In genomic region chr2:60138751-60139162, GRCm38 (mm10) we compare ENCODE assay signal across 20 mouse cellular contexts.
DNase-seq lines count a peak whose midpoint lies in the region; ATAC-seq and TF ChIP-seq lines count a peak whose summit lies in the region.
"Had no signal": no experiment of that assay in that cellular context is flagged by ENCODE, and none has a peak within 500 bp of the region (broad histone marks: within the 10 kb centered on the region; RNA-seq: fewer than 3 reads in every experiment).

No protein-coding gene starts in this region.

- no peak overlapping the region for H3K4me2 ChIP-seq in heart, embryonic 15.5 days
- H3K4me2 ChIP-seq: embryonic facial prominence, embryonic 13.5 days; lung, embryonic 15.5 days; midbrain, embryonic 12.5 days; neural tube, embryonic 12.5 days had no signal

- H3K27ac ChIP-seq in heart, embryonic 15.5 days, result peak overlapping the region; percentile 36; the same call in 1 of the 2 replicates
- H3K27ac ChIP-seq: embryonic facial prominence, embryonic 13.5 days; kidney, postnatal 0 days; lung, embryonic 15.5 days; midbrain, embryonic 12.5 days; neural tube, embryonic 12.5 days; stomach, postnatal 0 days had no signal

- no peaks in the 10 kb centered on the region for H3K9me3 ChIP-seq in heart, embryonic 15.5 days (replicated peaks)
- H3K9me3 ChIP-seq in G1E (replicated peaks), result no peaks in the 10 kb centered on the region
- H3K9me3 ChIP-seq: embryonic facial prominence, embryonic 13.5 days; lung, embryonic 15.5 days; midbrain, embryonic 12.5 days; neural tube, embryonic 12.5 days had no signal

- H3K36me3 ChIP-seq in heart, embryonic 15.5 days, result no peaks in the 10 kb centered on the region
- no peaks in the 10 kb centered on the region for H3K36me3 ChIP-seq in G1E (replicated peaks)
- H3K36me3 ChIP-seq: embryonic facial prominence, embryonic 13.5 days; lung, embryonic 15.5 days; midbrain, embryonic 12.5 days; neural tube, embryonic 12.5 days had no signal

- ATAC-seq in heart, embryonic 15.5 days (replicated peaks; ENCODE audit: insufficient number of reproducible peaks, insufficient read depth, low FRiP score, low read depth), result peak; percentile 55; the same call in 1 of the 2 replicates
- peak; percentile 79 for ATAC-seq in G1E (ENCODE audit: extremely low read depth, insufficient number of reproducible peaks, low FRiP score, poor library complexity, severe bottlenecking)
- ATAC-seq in megakaryocyte progenitor cell, adult 5-6 weeks (replicated peaks; ENCODE audit: poor library complexity), result peak; percentile 42
- ATAC-seq: CD4-positive, CD25-positive, alpha-beta regulatory T cell, adult 4 months; forebrain, embryonic 14.5 days had no signal

- no peaks in the 10 kb centered on the region for H3K27me3 ChIP-seq in heart, embryonic 15.5 days
- peaks cover 2% of the 10 kb centered on the region; the same call in 1 of the 2 replicates for H3K27me3 ChIP-seq in G1E (ENCODE audit: insufficient read depth, low read length)
- H3K27me3 ChIP-seq: embryonic facial prominence, embryonic 13.5 days; lung, embryonic 15.5 days; midbrain, embryonic 12.5 days; neural tube, embryonic 12.5 days had no signal

- DNase-seq in heart, adult 8-10 months (ENCODE audit: low spot score), result no peak
- DNase-seq in G1E (ENCODE audit: low spot score) (no peak), MN1 (ENCODE audit: low spot score) (peak; percentile 10)
- DNase-seq in embryo, embryonic 11 days, result no peak
- no peak for DNase-seq in urinary bladder, postnatal 36 days (ENCODE audit: low spot score in 2 of 2)
- DNase-seq: cerebellum, adult 2 months; gastrocnemius, postnatal 14 days; kidney, adult 18-20 months; lung, postnatal 4 days; right cerebral cortex, adult 18-20 months had no signal

- H3K4me3 ChIP-seq in heart, embryonic 15.5 days, result no peak overlapping the region
- no peak overlapping the region for H3K4me3 ChIP-seq in G1E (ENCODE audit: low read depth, low read length)
- H3K4me3 ChIP-seq: embryonic facial prominence, embryonic 13.5 days; lung, embryonic 15.5 days; midbrain, embryonic 12.5 days; neural tube, embryonic 12.5 days had no signal

- WGBS in heart, embryonic 15.5 days, result 33% methylated on average over 7 of the region's 7 CpGs

- H3K9ac ChIP-seq in heart, embryonic 15.5 days, result no peak overlapping the region
- H3K9ac ChIP-seq: embryonic facial prominence, embryonic 13.5 days; lung, embryonic 15.5 days; midbrain, embryonic 12.5 days; neural tube, embryonic 12.5 days had no signal

- 0 out of 2 replicates have a peak, but pooled peaks cover 3% of the 10 kb centered on the region for H3K4me1 ChIP-seq in heart, embryonic 15.5 days (replicated peaks)
- peaks cover 35% of the 10 kb centered on the region for H3K4me1 ChIP-seq in G1E (ENCODE audit: insufficient read depth, low read depth, low read length)
- H3K4me1 ChIP-seq: embryonic facial prominence, embryonic 13.5 days; lung, embryonic 15.5 days; midbrain, embryonic 12.5 days; neural tube, embryonic 12.5 days had no signal

- no peak for TF ChIP-seq CTCF in G1E (IDR thresholded peaks at IDR 0.05; ENCODE audit: low read depth, low read length)
